Mouse (Mus musculus) spleen, postnatal 14 days (tissue): Measurements from ENCODE around the gene Olfr346.

Experiments
- DNase-seq, 2 experiments: peaks; one replicate each; pipeline ENCODE4 v3.0.0; 2021 to 2022; ENCODE audit warnings: low spot score in 2 of 2

The Olfr346 gene

GRCm38 (mm10) chr2:36685488-36685887 is at the start of gene Olfr346:
Gene Olfr346 (plus strand): TSS chr2:36685788.
- DNase-seq, result no peak

DNA sequence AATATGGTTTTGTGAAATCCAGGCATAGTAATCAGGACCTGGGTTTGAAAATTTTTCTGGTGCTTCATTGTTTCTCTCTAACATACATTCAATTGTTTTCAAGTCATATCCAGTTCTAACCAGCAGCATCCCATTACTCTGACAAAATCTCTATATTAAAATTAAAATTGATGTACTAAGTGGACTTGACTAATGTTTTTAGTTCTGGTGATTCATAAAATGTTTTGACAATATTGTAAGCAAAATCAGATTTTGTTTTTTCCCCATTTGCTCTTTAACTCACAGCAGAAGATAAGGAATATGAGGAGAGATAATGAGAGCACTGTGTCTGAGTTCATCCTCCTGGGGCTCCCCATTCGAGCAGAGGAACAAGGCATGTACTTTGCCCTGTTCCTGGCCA is 45.8 kb upstream of the Olfr346 start, which contains the start of gene Olfr345:
Olfr345 (plus strand) TSS at position 301 of the 400 bp plus-strand sequence.
- DNase-seq, result no peak

DNA sequence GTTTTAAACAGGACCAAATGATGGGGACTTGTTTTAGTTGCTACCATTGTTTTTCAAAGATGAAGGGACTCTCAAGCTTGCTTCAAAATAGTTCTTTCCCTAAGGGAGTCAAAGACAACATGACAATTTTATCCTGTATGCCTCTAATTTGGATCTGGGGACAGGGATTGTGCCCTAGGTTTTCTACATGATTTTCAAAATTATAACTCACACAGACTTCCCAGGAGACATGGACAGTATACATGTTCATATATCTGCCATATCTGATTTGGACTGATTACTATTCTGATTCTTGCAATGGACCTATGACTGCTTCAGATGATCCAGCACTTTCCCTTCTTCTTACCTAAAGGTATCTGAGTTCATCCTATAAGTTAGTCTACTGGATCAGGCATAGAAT is 46.0 kb downstream of the Olfr346 start, which contains the start of gene Olfr347:
Olfr347 (plus strand) TSS at position 301 of the 400 bp plus-strand sequence.
- no peak for DNase-seq

DNA sequence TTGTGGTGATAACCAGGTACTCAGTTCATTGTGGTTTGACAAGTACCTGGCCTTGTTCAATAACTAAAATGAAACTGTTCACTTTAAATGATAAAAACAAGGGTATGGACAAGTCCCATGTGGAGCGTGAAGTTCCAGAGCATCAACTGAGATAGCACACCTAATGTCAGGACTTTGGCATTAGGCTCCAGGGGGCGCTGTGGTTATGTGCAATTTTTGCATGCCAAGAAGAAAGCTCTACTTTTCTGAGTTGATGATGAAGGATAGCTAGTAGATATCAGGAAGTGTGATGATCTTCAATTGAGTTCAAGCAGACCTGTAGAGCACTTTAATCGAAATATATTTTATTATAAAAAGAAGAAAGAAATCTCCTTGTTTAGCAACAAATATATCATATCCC is 50.6 kb downstream of the Olfr346 start:
- no peak for DNase-seq
